Mouse (Mus musculus) gastrocnemius, postnatal 4 days (tissue): ENCODE results near the gene Pex10. TPM values are rescaled to one million over a fixed set of nuclear protein-coding genes. Genes with fewer than 3 reads are reported as not detected.
"Not testable (repeated sequence)": the region's sequence is repeated elsewhere in the genome, so short reads cannot be mapped to it uniquely, and the experiment has no call there.

ENCODE experiments used
- DNase-seq, 2 experiments: peaks; one replicate each; pipeline ENCODE4 v3.0.0; 2021 to 2022; ENCODE audit warnings: low spot score in 2 of 2, mixed read lengths in 2 of 2
- total RNA-seq, 2 experiments: library from RNA; stranded (reverse); gene quantifications; 2 replicates each; pipeline ENCODE4 v1.2.3; 2021

Pex10 gene
- total RNA-seq, 2 experiments from 2014 or later, result 12.2 to 14.0 TPM

DNA sequence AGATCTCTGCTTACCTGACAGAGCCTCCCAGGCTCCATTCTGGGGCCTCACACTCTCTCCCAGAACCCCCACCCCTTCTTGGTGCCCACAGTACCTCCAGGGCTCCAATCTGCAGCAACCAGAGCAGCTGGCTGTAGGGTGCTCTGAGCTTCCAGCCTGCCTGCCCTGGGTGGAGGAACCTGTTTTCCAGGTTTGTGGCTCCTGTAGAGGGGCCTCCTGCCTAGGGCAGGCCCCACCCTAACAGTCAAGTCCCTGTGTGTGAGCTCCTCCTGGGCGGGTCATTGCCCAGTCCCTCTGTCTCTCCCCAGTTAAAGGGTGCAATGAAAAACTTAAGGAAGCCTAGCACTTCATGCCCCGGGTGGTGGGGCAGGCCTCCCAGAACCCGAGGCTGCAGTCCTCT is 2.9 kb upstream of the Pex10 start:
- no peak for DNase-seq

DNA sequence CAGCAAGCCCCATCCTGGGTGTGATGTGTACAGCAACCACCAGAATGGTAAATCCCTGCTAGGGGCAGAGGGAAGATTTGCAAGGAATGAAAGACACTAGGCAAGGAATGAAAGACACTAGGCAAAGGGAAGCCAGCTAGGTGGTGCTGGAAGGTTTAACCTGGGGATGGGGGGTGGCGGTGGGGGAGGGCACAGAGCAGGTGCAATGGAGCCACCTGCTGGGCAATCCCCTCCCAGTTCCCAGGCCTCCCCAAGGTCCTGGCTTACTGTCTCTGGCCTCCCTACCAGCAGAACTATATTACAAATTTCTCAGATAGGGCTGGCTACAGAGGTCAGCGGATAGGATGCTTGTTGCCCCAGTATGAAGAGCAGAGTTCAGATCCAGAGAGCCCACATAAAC is 2.3 kb upstream of the Pex10 start:
- no peak for DNase-seq

- peak; percentile 68 to 85 for DNase-seq
These were observed 614 bp upstream of the Pex10 start for GRCm38 (mm10) chr4:155065970-155066833.

DNA sequence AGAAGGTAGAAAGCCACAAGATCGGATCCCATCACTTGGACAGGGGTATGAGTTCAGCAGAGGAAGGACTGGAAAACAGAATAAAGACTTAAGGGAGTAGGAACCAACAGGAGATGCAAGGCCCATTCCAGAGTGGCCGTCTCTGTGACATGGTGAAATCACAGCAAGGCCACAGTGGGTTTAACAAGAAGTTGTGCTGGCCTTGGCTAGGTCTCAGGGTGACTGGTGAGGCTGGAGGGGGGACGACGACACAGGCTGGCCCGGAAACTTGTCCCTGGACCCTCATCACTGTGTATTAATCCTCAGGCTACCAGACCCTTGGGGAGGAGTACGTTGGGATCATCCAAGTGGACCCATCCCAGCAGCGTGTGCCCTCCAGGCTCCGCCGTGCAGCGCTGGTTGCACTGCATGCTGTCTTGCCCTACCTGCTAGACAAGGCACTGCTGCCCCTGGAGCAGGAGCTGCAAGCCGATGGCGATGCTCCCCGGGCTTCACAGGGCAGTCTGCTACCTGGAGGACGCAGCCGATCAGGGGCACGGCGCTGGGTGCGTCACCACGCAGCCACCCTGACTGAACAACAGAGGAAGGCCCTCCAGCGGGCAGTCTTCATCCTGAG is 1.6 kb downstream of the Pex10 start:
- no peak for DNase-seq

GRCm38 (mm10) chr4:155069191-155069590 is 2.4 kb downstream of the Pex10 start:
- DNase-seq, result no peak

DNA sequence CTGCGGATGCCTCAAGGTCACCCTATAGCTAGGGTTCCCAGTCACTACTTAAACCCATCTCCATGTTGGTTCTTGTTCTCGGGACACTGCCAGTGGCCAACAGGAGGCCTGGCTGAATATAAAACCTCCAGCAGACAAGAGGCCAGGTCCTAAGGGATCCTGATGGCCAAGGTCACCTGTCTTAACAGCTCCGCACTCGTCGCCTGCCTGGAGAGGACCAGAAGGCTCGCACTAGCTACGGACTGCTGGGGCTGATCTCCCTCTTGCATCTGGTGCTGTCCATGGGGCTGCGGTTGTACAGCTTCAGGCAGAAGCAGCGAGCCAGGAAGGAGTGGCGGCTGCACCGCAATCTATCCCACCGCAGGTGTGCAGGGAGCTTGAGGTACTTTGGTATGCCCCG is 3.4 kb downstream of the Pex10 start:
- no peak for DNase-seq

DNA sequence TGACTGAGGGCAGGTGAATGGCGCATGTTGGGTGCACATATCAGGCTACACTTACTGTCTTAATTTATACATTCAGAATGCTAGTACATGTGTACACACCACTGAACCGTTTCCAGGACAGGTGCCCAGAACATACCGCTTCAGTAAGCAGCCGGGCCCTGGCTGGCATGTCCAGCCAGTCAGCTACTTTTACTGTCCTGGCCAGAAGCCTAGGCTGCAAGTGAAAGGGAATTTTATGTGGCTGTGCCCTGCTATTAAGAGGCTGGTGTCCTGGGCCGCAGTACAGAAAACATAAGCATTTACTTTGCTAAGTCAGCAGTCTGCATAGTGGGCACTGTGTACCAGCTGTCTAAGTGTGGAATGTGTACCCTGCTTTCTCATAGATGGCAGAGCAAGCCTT is 4.1 kb downstream of the Pex10 start:
- no peak for DNase-seq

GRCm38 (mm10) chr4:155074418-155074817 is 7.6 kb downstream of the Pex10 start:
- DNase-seq, result no peak

DNA sequence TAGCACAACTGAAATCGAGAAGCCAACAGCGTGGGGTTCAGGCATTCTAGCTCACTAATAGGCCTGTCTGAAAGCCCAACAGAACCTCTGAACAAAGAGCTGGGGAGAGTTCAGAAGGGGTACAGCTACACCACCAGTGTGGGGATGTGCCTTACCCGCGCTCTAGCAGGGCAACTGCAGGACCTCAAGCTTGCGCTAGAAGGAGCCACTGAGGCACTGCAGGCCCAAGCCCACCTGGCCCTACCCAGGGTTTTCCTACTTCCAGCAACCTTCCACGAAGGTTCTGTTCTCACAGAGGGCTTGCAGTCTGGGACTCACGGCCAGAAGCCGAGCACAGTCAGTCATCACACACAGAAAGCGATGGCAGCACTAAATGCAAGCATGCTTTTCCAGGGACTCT is 8.3 kb downstream of the Pex10 start:
- DNase-seq, result no peak

DNA sequence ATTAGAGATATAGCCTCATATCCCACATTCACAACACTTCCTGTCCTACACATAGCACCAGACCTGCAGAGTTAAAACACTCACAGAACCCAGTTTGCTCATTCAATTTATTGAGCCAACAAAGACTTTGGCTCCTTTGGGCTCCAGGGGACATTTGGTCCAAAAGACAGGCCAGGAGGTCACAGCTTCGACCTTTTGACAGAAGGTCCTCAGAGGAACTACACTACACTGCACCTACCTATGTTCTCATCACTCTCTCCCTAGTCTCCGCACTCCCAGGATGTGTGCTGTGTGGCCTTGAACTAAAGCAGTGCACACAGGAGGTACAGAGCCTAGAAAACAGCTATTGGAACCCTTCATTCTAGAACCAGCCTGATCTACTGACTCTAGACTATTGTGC is 9.0 kb downstream of the Pex10 start:
- DNase-seq, result no peak

DNA sequence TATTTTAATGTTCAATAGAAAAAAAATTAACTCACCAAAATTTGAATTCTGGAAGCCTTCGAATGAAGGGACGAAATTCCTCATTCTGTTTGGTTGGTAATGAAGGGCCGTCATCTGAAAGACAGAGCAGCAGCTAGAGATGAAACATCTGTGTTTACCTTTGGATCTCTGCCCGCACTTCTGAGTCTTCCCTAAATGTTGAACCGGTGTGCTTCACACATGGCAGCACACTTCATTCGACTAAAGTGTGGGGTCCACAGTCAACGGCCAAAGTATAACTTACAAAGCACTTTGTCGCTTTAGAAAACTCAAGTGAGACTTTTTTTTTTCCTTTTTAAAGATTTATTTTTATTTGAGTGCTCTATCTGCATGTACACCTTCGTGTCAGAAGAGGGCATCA is 9.9 kb downstream of the Pex10 start:
- no peak for DNase-seq

DNA sequence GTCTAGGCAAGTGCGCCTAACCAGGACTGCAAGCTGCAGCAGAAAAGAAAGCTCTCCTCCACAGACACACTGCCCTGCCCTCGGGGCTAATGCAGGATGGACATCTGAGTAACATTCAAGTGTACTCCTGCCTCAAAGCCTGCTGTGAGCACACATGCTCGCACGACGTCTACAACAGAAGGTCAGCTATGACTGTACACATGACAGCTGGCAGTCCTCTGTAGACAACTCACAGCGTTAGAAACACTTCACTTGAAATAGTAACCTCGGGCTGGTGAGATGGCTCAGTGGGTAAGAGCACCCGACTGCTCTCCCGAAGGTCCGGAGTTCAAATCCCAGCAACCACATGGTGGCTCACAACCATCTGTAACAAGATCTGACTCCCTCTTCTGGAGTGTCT is 12.0 kb downstream of the Pex10 start:
- not testable (repeated sequence) for DNase-seq

- no peak for DNase-seq
These were observed 12.8 kb downstream of the Pex10 start for GRCm38 (mm10) chr4:155079666-155080065.

DNA sequence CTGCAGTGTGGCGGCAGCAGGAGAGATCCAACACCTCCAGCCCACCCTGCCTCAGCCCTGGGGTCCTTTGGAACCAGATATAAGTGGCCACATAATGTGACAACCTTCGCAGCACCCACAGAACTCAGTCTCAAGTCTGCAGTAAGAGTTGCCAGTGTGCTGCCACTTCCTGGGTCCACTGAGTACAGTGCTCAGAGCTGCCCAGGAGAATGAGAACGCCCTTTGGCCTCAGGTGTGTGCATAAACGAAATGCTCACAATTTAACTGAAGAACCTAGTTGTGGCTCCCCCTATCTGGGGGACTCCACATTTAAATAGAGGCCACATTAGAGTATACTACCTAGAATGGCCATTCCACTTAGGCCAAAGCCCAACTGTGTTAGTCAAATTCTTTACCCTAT is 16.7 kb downstream of the Pex10 start:
- no peak for DNase-seq

GRCm38 (mm10) chr4:155084351-155084750 is 17.5 kb downstream of the Pex10 start:
- DNase-seq, result no peak

GRCm38 (mm10) chr4:155085206-155086107 is 18.6 kb downstream of the Pex10 start:
- DNase-seq, result no peak

GRCm38 (mm10) chr4:155086108-155087024 is 19.6 kb downstream of the Pex10 start, which contains the start of the genes Rer1 and Morn1:
Rer1 (minus strand) TSS chr4:155086382.
Morn1 (plus strand) TSS chr4:155086577.
- DNase-seq, result peak; percentile 98 to 100

GRCm38 (mm10) chr4:155089241-155089640 is 22.4 kb downstream of the Pex10 start:
- DNase-seq, result no peak

DNA sequence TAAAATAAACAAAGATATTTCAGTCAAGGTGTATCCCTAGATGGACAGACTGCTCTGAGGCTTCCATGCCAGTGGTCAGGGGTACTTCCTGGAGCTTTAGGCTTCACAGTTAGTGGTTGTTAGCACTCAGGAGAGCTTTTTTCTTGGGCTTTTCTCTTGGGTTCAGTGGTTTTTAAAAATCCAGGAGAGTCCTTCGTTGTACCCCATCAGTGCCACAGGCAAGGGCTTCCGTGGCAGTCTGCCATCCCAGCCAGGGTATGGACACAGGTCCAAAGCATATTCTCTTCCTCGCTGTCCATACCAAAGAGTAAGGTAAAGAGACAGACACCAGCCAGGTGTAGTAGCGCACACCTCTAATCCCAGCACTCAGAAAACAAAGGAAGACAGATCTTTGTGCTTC is 23.3 kb downstream of the Pex10 start:
- no peak for DNase-seq

DNA sequence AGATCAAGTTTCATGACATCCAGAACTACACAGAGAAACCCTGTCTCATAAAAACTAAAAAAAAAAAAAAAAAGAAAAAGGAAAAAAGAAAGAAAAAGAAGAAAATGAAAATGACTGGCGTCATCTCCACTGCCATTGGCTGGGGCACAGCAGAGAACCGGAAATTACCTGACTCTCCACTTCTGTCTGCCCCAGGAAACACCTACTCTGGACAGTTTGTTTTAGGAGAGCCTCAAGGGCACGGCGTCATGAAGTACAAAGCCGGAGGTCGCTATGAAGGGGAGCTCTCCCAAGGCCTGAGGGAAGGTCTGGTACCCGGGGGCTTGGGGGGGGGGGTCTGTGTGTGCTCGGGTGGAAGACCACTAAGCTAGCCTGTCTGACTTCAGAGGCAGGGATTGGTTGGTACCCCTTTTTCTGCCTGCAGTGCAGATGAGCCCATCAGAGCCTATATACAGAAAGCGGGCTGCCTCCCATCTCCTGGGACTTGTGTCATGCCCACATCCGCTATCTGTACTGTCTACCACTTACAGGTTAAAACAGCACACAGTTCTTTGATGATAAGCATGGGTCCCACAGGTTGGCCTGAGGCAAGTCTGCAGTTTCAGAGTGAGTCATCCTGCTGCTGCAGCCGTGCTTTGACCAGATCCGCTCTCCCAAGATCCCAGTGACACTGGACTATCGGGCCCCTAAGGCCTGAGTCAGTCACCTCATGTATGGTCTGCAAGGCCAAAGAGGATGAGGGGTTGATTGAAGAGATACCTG is 24.1 kb downstream of the Pex10 start:
- DNase-seq, result no peak
